Mouse (Mus musculus): ENCODE results near the gene Sox12.
"Not testable (repeated sequence)": the region's sequence is repeated elsewhere in the genome, so short reads cannot be mapped to it uniquely, and the experiment has no call there.

The Sox12 gene
- long read RNA-seq, experiment 1, full-length matches to known transcripts, result 5 of 5 reads
- long read RNA-seq, experiment 1, partial matches to known transcripts, result 0 of 5 reads
- long read RNA-seq, experiment 1, other reads (novel, unspliced or antisense), result 0 of 5 reads
- long read RNA-seq, experiment 2, full-length matches to known transcripts, result 3 of 3 reads
- long read RNA-seq, experiment 2, partial matches to known transcripts, result 0 of 3 reads
- long read RNA-seq, experiment 2, other reads (novel, unspliced or antisense), result 0 of 3 reads

DNA sequence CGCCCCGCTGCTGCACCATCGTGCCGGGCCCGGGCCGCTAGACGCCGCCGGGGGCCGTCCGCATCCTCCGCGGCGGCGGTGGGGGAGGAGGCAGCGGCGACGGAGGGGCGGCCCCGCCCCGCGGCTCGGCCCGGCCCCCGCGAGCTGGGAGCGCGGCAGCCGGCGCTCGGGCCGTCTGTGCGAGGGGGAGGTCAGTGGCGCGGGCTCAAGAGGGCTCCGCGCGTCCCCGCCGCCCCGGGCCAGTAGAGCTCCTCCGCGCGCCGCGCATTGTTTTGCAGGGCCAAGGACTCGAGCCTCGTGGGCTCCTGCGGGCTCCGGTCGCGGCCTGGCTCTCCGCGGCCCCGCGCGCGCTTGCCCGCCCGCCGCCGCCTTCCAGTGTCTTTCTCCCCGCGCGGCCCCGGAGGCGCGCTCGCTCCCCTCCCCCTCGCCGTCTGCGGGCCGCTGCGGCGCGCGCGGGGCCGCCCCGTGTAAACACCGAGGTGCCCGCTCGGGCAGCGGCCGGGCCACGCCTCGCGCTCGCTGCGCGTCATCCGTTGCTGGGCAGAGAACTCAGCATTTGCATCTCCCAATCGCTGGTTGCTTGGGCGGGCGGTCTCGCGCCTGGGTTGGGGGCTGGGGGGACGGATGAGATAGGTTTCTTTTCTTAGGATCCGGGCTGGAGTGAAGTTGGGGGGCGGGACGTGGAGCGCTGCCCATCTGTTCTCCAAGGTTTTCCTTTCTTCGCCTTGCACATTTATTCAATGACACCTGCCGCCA is at the start of gene Sox12:
Sox12 (minus strand) TSS at position 384 of the 756 bp plus-strand sequence.
- intact Hi-C loops (cut with DNase I), result loop anchor here (10.0 kb wide), 1 partner anchor 147 kb away; the partner anchor contains the start of gene Defb29

DNA sequence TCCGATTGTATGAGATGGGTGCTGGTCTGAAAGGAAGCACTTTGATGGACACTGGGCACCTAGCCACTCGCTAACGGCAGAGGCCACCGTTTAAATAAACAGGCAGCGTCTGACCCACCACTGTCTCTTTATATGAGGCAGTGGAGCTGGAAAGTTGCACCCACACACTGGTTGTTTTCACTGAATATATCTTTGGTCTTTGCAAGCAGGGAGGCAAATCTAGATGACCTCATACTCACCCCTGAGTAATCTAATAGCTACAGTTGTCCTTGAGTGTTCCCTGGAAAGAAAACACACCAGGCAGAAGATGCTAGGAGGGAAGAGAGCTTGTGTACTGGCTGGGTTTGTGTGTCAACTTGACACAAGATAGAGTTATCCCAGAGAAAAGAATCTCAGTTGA is 49.6 kb upstream of the Sox12 start:
- intact Hi-C loops (cut with DNase I), result no loop called here

DNA sequence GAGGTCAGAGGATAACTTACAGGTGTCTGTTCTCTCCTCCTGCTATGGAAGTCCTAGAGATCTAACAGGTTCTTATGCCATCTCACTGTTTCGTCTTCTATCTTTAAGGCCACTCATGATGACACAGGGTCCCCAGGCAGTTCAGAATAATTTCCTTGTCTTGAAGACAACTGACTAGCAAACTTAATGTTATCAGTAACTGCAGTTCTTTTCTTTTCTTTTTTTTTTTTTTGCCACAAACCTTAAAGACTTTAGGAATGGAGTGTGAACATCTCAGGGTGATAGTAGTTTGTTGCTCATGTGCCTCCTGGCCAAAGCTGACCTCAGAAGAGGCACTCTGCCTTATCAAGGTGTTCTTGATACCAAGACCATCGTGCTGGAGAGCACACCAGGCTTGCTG is 48.8 kb upstream of the Sox12 start:
- intact Hi-C loops (cut with DNase I), result no loop called here

DNA sequence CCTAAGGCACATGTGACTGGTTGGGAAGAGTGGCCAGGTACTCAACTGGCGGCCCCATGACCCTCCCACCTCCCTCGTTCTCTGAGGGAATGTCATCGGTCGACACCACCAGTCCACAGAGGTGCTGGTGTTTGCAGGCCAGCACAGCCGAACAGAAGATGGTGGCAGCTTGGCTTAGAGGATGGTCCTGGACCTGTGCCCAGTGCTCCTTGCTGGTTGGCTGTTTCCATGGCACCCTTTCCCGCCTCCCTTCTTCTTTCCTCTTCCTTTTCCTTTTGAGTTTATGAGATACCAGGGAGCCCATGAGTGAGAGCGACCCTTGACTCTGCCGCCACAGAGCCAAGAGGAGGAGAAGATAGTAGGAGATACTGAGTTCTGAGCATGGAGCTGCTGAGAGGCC is 45.4 kb upstream of the Sox12 start:
- intact Hi-C loops (cut with DNase I), result no loop called here

GRCm38 (mm10) chr2:152442322-152442721 is 44.5 kb upstream of the Sox12 start:
- intact Hi-C loops (cut with DNase I), result no loop called here

DNA sequence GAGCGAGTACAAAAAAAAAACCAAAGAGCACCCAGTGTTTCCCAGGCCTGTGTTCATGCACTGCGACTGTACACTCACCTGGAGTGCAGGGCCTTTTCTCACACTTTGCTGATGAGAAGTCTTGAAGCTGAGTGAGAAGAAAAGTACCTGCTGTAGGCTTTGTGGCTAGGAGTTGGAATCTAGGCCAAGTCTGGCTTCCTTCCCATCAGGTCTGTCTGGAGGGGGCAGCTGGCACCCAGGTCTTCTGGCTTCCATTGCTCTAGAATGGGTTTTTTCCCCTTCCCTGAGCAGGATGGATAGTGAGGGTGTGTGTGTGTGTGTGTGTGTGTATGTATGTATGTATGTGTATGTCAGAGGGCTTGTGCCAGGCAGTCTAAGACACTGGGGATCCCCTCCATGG is 42.0 kb upstream of the Sox12 start:
- intact Hi-C loops (cut with DNase I), result no loop called here

DNA sequence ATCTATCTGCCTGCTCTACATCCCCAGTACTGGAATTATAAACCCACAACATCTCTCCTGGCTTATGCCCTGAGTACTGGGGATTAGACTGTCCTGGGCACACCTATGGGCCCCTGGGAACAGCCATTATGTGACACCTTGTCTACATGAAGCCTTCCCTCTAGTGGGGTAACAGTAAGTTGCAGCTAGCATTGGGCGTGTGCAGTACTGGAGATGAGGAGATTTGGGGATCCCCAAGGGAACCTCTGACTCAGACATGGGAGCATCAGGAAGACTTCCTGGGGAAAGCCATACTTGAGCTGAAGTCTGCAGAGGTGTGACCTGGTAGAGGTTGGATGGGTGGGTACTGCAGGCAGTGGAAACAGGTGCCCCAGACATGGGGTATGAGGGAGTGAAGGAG is 41.1 kb upstream of the Sox12 start:
- intact Hi-C loops (cut with DNase I), result no loop called here

GRCm38 (mm10) chr2:152436983-152437860 is 39.4 kb upstream of the Sox12 start:
- intact Hi-C loops (cut with DNase I), result loop anchor here (1.0 kb wide), 1 partner anchor 44 kb away; no protein-coding TSS in a partner anchor

- intact Hi-C loops (cut with DNase I), result no loop called here
Observed at GRCm38 (mm10) chr2:152436405-152436901, 38.6 kb upstream of the Sox12 start.

DNA sequence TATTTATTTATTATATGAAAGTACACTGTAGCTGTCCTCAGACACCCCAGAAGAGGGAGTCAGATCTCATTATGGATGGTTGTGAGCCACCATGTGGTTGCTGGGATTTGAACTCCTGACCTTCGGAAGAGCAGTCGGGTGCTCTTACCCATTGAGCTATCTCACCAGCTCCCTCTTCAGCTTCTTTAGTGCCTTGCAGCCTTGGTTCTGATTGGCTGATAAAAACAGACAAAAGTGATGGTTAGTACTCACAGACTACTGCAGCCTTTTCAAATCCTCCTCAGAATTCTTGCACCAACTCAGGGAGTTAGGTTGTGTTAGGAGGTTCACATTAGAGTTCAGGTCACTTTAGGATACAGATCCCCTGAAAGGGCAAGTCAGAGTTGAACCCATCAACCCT is 30.6 kb upstream of the Sox12 start:
- intact Hi-C loops (cut with DNase I), result not testable (repeated sequence)

GRCm38 (mm10) chr2:152427493-152427892 is 29.6 kb upstream of the Sox12 start:
- intact Hi-C loops (cut with DNase I), result no loop called here

- intact Hi-C loops (cut with DNase I), result no loop called here
Observed at GRCm38 (mm10) chr2:152415786-152416185, 17.9 kb upstream of the Sox12 start.

DNA sequence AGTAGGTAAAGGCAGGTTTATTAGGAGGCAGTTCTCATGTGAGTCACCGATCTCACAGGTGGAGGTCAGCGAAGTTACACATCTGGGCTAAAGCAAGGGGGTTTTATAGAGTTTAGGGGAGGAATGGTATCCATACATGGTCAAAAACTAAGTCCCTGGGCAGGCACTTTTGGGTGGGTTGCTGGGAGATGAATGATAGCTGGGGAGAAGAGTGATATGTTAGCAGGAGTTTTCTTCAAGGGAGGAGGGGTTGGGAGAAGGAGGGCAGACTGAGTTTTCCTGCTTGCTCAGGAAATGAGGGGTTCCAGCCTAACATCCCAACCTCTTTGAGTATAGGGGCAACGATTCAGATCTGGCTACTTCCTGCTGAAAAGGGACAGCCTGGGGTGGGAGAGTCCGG is 17.4 kb upstream of the Sox12 start, which contains the start of gene 6820408C15Rik:
6820408C15Rik (plus strand) TSS at position 301 of the 400 bp plus-strand sequence.
- intact Hi-C loops (cut with DNase I), result no loop called here

- intact Hi-C loops (cut with DNase I), result no loop called here
Observed at GRCm38 (mm10) chr2:152414591-152415165, 16.8 kb upstream of the Sox12 start, which contains the start of gene Zcchc3. Gene Zcchc3, minus strand, starts transcription at chr2:152415027.

DNA sequence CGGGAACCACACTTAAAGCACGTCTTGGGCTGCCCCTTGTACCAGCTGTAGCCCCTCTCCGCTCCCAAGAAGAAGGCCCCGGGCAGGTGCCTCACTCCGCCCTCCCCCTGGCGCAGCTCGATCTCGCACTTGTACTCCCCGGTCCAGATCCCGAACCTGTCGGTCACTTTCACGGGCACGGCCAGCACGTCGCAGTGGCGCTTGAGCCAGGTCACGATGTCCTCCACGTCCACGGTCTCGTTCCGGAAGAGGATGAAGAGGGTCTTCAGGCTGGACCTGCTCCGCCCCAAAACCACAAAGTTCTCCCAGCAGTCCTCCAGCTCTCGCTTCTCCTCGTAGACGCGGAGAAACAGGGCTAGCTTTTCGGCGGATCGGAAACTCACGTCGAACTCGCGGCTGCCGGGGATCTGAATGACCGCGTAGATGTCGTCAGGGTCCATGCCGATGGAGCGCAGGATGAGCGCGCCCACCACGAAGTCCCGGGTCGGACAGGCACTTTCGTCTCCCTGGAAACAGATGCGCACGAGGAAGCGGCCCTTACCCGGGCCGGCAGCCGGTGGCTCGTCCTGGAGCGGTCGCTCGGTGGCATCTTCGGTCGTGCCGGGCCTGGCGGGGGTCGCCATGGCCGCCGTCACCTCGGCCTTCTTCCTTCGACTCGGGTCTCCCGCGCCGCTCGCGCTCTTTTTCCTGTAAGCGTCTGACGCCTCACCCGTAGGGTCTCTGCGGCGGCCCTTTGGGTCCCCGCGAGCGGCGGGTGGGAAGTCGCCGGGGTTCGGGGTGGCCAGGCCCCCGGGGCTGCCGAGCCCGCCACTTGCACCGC is 16.1 kb upstream of the Sox12 start:
- intact Hi-C loops (cut with DNase I), result no loop called here

DNA sequence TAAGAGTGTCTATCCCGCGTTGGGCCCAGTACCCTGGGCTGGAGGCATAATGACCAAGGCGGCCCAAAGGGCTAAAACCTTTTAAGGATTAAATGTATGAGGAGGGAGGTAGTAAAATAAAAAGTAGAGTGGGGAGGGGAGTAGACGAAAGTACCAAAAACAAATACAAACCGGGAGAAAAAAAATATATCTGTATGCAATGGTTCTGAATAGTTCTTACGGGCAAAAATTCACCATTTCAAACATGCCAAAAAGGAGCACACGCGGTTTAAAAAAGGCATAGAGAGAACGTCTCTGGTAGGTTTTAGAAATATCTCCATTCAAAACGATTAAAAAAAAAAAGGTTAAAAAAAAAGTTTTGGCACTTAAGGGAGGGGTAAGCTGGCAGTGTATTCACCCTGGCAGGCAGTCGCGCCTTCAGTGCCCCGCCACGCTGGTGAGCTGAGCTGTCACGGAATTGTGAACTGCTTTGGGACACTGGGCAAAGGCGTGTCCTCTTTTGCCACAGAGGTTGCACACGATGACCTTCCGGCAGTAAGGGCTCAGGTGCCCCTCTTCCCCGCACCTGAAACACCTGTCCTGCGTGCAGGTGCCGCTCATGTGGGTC is 15.4 kb upstream of the Sox12 start:
- intact Hi-C loops (cut with DNase I), result no loop called here

DNA sequence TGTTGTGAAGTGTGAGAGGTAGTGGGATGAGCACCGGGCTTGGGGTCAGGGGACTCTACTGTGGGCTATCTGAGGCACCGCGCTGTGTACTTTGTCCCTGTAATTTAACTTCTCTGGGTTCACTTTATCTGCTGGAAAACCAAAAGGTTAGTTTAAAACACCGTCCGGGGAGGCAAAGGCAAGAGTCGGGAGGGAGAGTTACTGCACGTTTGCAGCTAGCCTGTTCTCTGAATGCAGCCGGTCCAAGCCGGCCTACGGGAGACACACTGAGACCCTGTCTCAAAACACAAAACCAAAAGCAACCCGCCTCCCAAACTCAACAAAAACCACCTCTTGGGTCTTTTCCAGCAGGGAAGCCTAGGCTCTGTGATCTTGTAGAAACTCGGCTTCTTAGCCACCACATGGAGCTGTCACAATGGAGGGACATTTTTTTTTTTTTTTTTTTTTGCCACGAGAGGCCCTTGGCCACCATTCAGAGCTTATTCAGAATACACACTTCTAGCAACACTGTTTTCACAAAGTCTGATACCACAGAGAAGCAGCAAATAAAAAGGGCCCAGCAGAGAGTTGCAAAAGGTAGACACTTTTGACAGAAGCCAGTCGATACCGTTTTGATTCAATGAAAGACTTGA is 14.8 kb upstream of the Sox12 start:
- intact Hi-C loops (cut with DNase I), result no loop called here

GRCm38 (mm10) chr2:152411471-152411870 is 13.6 kb upstream of the Sox12 start:
- intact Hi-C loops (cut with DNase I), result no loop called here

DNA sequence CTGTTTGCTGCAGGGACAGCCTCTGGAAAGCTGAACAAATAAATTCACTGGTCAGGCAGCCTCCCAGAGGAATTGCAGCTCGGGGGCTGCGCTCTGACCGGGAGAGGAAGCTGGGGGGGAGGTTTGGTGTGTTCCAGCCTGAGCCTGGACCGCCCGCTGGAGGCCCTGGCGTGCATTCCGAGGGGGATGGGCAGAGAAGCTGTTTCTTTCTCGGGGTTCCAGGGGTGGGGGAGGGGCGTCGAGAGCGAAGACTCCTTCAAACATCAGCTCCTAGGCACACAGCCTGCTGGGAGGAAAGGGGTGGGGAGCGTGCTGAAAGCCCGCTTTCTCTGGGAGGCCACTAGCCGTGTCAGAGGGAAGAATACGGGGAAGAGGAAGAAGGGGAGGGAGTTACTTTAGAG is 13.1 kb upstream of the Sox12 start:
- intact Hi-C loops (cut with DNase I), result no loop called here

Data from adrenal gland (tissue).